Mouse (Mus musculus) heart, embryonic 12.5 days (tissue): ENCODE measurements around the gene Wdfy2. TPM values are rescaled to one million over a fixed set of nuclear protein-coding genes. Genes with fewer than 3 reads are reported as not detected.

Source experiments
- ATAC-seq: fragments of 200-750 bp; cut with Nextera tagmentation; 2 replicates; pipeline ENCODE4 v1.8.0; 2017; ENCODE audit warnings: moderate TSS enrichment, moderate library complexity; ENCODE audit not compliant: insufficient number of reproducible peaks, low FRiP score
- H3K27ac ChIP-seq: fragments of 300-500 bp; sonication (generic); 2 replicates; pipeline ENCODE4 v1.5.1; 2016; ENCODE audit warnings: mild to moderate bottlenecking, moderate library complexity; ENCODE audit not compliant: poor library complexity, severe bottlenecking
- H3K27me3 ChIP-seq: fragments of 300-500 bp; sonication (generic); replicated peaks from 2 replicates; pipeline ENCODE4 v1.6.1; 2016; ENCODE audit warnings: mild to moderate bottlenecking, moderate library complexity
- H3K36me3 ChIP-seq: fragments of 300-500 bp; sonication (generic); 2 replicates; pipeline ENCODE4 v1.6.1; 2016; ENCODE audit warnings: mild to moderate bottlenecking, moderate library complexity
- H3K4me1 ChIP-seq: fragments of 300-500 bp; sonication (generic); replicated peaks from 2 replicates; pipeline ENCODE4 v1.6.1; 2016; ENCODE audit warnings: mild to moderate bottlenecking
- H3K4me2 ChIP-seq: fragments of 300-500 bp; sonication (generic); 2 replicates; pipeline ENCODE4 v1.6.1; 2016; ENCODE audit warnings: mild to moderate bottlenecking, moderate library complexity
- H3K4me3 ChIP-seq: fragments of 300-500 bp; sonication (generic); 2 replicates; pipeline ENCODE4 v1.5.1; 2016; ENCODE audit warnings: mild to moderate bottlenecking
- H3K9ac ChIP-seq: fragments of 300-500 bp; sonication (generic); 2 replicates; pipeline ENCODE4 v1.6.1; 2016; ENCODE audit warnings: mild to moderate bottlenecking, moderate library complexity
- H3K9me3 ChIP-seq: fragments of 300-500 bp; sonication (generic); replicated peaks from 2 replicates; pipeline ENCODE4 v1.6.1; 2016; ENCODE audit warnings: mild to moderate bottlenecking, moderate library complexity
- WGBS: fragments of 180-500 bp; shearing (Covaris S2); methylation state at CpG from one replicate; pipeline ENCODE4 v1.1.7; 2016; 5-methylcytosine and 5-hydroxymethylcytosine counted together
- polyA plus RNA-seq: library from polyadenylated mRNA; unstranded; fragments of >200 nt; fragmentation: Nextera tagmentation; extraction: Ambion mirVana; gene quantifications from 2 replicates; pipeline ENCODE4 v1.2.1, GENCODE M21; 2016

Gene Wdfy2
- polyA plus RNA-seq: 8.8 and 8.9 TPM in 2 replicates

GRCm38 (mm10) chr14:62837641-62838252, at the start of gene Wdfy2:
Gene Wdfy2, plus strand, starts transcription at chr14:62837678.
- H3K4me3 ChIP-seq: peak within 1 kb of the TSS; percentile 87
- no peaks in the 10 kb centered on the region for H3K27me3 ChIP-seq
- H3K36me3 ChIP-seq: peaks cover 7% of the 10 kb centered on the region
- no peaks in the 10 kb centered on the region; the same call in 1 of the 2 replicates for H3K9me3 ChIP-seq
- H3K4me2 ChIP-seq: peak within 1 kb of the TSS; percentile 70
- peak within 1 kb of the TSS; percentile 86 for H3K9ac ChIP-seq
- ATAC-seq: peak; percentile 54
- WGBS: under 1% methylated on average over 49 of the region's 49 CpGs
- peaks cover 22% of the 10 kb centered on the region for H3K4me1 ChIP-seq
- H3K27ac ChIP-seq: peak within 1 kb of the TSS; percentile 65

DNA sequence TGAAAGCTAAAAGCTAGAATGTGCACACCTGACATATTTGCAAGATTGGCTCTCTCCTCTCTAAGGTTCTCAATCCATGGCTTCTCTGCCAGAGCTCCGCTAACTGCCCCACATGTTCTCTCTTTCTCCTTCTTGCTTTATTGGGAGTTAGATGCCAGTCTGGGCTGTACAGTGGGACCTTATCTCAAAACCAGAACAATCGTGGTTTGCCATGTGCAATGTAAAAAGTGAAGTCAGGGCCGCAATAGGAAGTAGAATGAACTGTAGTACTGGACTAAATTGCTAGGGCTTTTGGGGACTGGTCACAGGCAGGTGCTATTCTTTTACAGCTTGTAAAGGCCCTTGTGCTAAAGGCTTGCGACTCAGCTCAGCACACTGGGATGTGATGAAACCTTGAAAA, 48.2 kb upstream of the Wdfy2 start:
- Histone ChIP-seq H3K9ac (no peak overlapping the region), H3K4me3 (no peak overlapping the region), H3K4me2 (no peak overlapping the region), H3K4me1 (0 out of 2 replicates have a peak, but pooled peaks cover 3% of the 10 kb centered on the region), H3K27ac (no peak overlapping the region), H3K27me3 (no peaks in the 10 kb centered on the region), H3K9me3 (no peaks in the 10 kb centered on the region), H3K36me3 (no peaks in the 10 kb centered on the region)
- no peak for ATAC-seq
- 69% methylated on average over 4 of the region's 4 CpGs for WGBS

GRCm38 (mm10) chr14:62795719-62796118, 41.8 kb upstream of the Wdfy2 start:
- Histone ChIP-seq H3K4me2 (no peak overlapping the region), H3K27ac (no peak overlapping the region), H3K27me3 (no peaks in the 10 kb centered on the region), H3K36me3 (no peaks in the 10 kb centered on the region), H3K9ac (no peak overlapping the region), H3K4me3 (no peak overlapping the region), H3K4me1 (peaks cover 14% of the 10 kb centered on the region), H3K9me3 (no peaks in the 10 kb centered on the region)
- WGBS: 56% methylated on average over 7 of the region's 7 CpGs
- ATAC-seq: no peak

GRCm38 (mm10) chr14:62798608-62799101, 38.8 kb upstream of the Wdfy2 start:
- H3K9ac ChIP-seq: peak overlapping the region; percentile 51; the same call in 1 of the 2 replicates

GRCm38 (mm10) chr14:62800791-62801190, 36.7 kb upstream of the Wdfy2 start:
- no peak overlapping the region for H3K4me2 ChIP-seq
- WGBS: 67% methylated on average over 3 of the region's 3 CpGs

More at GRCm38 (mm10) chr14:62798608-62799101, 38.8 kb upstream of the Wdfy2 start:
- Histone ChIP-seq H3K27ac (no peak overlapping the region), H3K27me3 (no peaks in the 10 kb centered on the region), H3K9me3 (no peaks in the 10 kb centered on the region), H3K4me2 (peak overlapping the region; percentile 65), H3K36me3 (no peaks in the 10 kb centered on the region), H3K4me3 (peak overlapping the region; percentile 35), H3K4me1 (peaks cover 14% of the 10 kb centered on the region)
- WGBS: 2% methylated on average over 4 of the region's 4 CpGs
- ATAC-seq: no peak

DNA sequence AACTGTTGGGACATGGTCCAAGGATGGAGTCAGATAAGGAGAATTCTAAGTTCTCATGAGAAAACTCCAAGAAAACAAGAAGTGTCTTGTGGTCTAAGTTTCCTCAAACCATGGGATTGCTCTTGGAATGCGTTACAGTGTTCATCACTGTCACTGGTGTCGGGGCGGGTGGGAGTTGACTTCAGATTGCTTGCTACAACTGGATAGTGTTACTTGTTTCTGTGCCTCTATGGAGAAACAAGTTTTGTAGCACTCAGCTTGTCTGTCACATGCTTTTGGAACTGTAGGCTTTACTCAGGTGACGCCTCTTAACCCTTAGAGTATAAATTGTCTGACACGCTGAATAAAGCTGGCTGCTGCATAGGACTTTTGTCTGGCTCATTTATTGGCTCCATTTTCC, 34.3 kb upstream of the Wdfy2 start:
- H3K9me3 ChIP-seq: no peaks in the 10 kb centered on the region
- peaks cover 8% of the 10 kb centered on the region for H3K4me1 ChIP-seq
- H3K27ac ChIP-seq: no peak overlapping the region
- H3K4me3 ChIP-seq: no peak overlapping the region
- ATAC-seq: no peak
- no peak overlapping the region for H3K9ac ChIP-seq
- no peak overlapping the region for H3K4me2 ChIP-seq
- 67% methylated on average over 5 of the region's 5 CpGs for WGBS
- no peaks in the 10 kb centered on the region for H3K27me3 ChIP-seq
- H3K36me3 ChIP-seq: no peaks in the 10 kb centered on the region

More at GRCm38 (mm10) chr14:62800791-62801190, 36.7 kb upstream of the Wdfy2 start:
- Histone ChIP-seq H3K9ac (no peak overlapping the region), H3K9me3 (no peaks in the 10 kb centered on the region), H3K4me1 (peaks cover 11% of the 10 kb centered on the region), H3K27me3 (no peaks in the 10 kb centered on the region), H3K36me3 (no peaks in the 10 kb centered on the region), H3K27ac (no peak overlapping the region), H3K4me3 (no peak overlapping the region)
- ATAC-seq: no peak

DNA sequence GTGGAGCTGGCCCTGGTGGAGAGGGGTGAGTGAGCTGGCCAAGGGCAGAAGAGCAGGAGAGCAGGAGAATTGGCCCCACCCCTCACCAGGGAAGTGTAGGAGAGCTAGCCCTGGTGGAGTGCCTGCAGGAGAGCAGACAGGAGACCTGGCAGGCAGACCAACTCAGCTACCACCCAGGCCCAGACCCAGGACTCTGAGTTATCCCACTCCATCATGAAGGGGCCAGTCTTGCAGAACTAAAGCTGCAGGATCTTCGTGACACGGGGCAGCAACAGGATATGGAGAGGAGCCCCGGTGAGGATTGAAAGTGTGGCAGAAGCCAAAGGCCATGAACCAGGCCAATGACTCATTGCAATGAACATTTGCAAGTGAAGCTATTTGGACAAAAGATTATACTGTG, 30.6 kb upstream of the Wdfy2 start:
- 49% methylated on average over 3 of the region's 3 CpGs for WGBS
- H3K9me3 ChIP-seq: no peaks in the 10 kb centered on the region
- 0 out of 2 replicates have a peak, but pooled peaks cover 3% of the 10 kb centered on the region for H3K4me1 ChIP-seq
- no peak overlapping the region for H3K4me3 ChIP-seq
- H3K27ac ChIP-seq: no peak overlapping the region
- H3K36me3 ChIP-seq: no peaks in the 10 kb centered on the region
- H3K4me2 ChIP-seq: no peak overlapping the region
- no peak for ATAC-seq
- H3K27me3 ChIP-seq: no peaks in the 10 kb centered on the region
- H3K9ac ChIP-seq: no peak overlapping the region

DNA sequence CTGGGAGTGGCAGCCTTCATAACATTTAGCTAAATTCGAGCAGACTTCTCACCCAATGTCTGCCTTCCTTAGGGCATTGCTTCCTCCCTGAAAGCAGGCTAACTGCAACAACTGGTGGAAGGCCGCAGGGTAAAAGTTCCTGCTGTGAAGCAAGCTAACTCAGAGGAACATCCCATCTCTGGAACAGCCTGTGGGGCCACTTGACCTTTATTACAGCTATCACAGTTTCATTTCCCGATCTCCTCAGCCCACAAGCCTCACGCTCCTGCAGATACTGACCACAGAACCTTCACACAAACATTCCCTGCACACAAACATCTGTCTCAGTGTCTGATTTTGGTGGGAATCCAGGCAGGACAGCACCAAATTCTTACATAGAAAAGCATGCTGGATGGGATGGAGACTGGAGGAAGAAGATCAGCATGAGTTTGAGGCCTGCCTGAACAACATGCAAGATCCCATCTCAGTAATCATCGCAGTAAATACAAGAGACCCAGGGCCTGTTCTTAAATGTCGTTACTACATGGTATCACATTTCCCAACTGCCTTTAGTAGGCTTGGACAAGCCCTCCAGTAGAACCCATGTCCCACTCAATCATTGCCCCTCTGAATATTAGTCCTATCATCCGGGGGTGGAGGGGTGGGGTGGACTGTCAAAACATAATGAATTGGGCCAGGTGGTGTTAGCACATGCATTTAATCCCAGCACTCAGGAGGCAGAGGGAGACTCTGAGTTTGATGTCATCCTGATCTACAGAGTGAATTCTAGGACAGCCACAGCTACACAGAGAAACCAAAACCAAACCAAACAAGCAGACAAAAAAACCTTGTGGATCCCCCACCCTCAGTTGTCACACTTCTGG, 28.6 kb upstream of the Wdfy2 start:
- Histone ChIP-seq H3K9me3 (no peaks in the 10 kb centered on the region), H3K4me2 (no peak overlapping the region), H3K4me3 (no peak overlapping the region), H3K36me3 (no peaks in the 10 kb centered on the region), H3K27ac (no peak overlapping the region), H3K27me3 (no peaks in the 10 kb centered on the region), H3K9ac (no peak overlapping the region), H3K4me1 (peaks cover 7% of the 10 kb centered on the region; the same call in 1 of the 2 replicates)
- ATAC-seq: no peak
- WGBS: 56% methylated on average over 7 of the region's 7 CpGs

- Histone ChIP-seq H3K9me3 (no peaks in the 10 kb centered on the region), H3K4me3 (no peak overlapping the region), H3K27me3 (no peaks in the 10 kb centered on the region), H3K4me2 (no peak overlapping the region), H3K4me1 (peaks cover 3% of the 10 kb centered on the region; the same call in 1 of the 2 replicates), H3K9ac (no peak overlapping the region), H3K27ac (no peak overlapping the region), H3K36me3 (no peaks in the 10 kb centered on the region)
- 40% methylated on average over 5 of the region's 5 CpGs for WGBS
- no peak for ATAC-seq
Measured at GRCm38 (mm10) chr14:62812765-62813164, 24.7 kb upstream of the Wdfy2 start.

- Histone ChIP-seq H3K9ac (no peak overlapping the region), H3K4me3 (no peak overlapping the region), H3K4me1 (peaks cover 3% of the 10 kb centered on the region; the same call in 1 of the 2 replicates), H3K9me3 (no peaks in the 10 kb centered on the region), H3K4me2 (no peak overlapping the region), H3K27me3 (no peaks in the 10 kb centered on the region), H3K27ac (no peak overlapping the region), H3K36me3 (no peaks in the 10 kb centered on the region)
- no peak for ATAC-seq
- 50% methylated on average over 6 of the region's 6 CpGs for WGBS
Measured at GRCm38 (mm10) chr14:62814567-62814966, 22.9 kb upstream of the Wdfy2 start.

GRCm38 (mm10) chr14:62816827-62817226, 20.7 kb upstream of the Wdfy2 start:
- Histone ChIP-seq H3K36me3 (no peaks in the 10 kb centered on the region), H3K9me3 (no peaks in the 10 kb centered on the region), H3K4me2 (no peak overlapping the region), H3K4me1 (peaks cover 3% of the 10 kb centered on the region; the same call in 1 of the 2 replicates), H3K27me3 (no peaks in the 10 kb centered on the region), H3K27ac (no peak overlapping the region), H3K9ac (no peak overlapping the region), H3K4me3 (no peak overlapping the region)
- WGBS: 73% methylated on average over 4 of the region's 4 CpGs
- no peak for ATAC-seq
